21 mouse cellular contexts compared by ENCODE assay signal in the genomic region with DNA sequence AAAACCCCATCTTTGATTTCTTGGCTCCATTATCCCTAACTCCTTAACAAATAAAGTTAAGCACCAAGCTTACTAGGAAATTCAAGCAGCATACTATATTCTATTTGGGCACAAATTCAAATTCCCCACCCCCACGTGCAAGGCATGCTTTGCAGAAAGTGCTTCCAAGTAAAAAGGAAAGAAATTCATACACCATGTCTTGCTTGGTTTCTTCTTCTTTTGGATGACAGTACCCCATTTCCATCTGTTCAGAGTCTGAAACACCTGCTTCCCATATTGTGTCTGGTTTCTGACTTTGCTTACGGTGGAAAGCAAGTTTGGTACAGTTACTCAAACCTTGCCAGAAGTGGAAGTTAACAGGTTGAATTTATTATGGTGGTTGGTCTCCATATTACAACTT.
DNase-seq lines count a peak whose midpoint lies in the region; ATAC-seq and TF ChIP-seq lines count a peak whose summit lies in the region.
"Had no signal": no experiment of that assay in that cellular context is flagged by ENCODE, and none has a peak within 500 bp of the region (broad histone marks: within the 10 kb centered on the region; RNA-seq: fewer than 3 reads in every experiment).

No protein-coding gene starts in this region.

- no peak for ATAC-seq in forebrain, embryonic 14.5 days
- peak; percentile 54 for ATAC-seq in forebrain, postnatal 0 days
- no peak for ATAC-seq in heart, embryonic 12.5 days (ENCODE audit: insufficient number of reproducible peaks, low FRiP score)
- ATAC-seq: CD4-positive, CD25-positive, alpha-beta regulatory T cell, adult 4 months had no signal

- no peaks in the 10 kb centered on the region for H3K36me3 ChIP-seq in forebrain, embryonic 14.5 days (ENCODE audit: control insufficient read depth, insufficient read depth, low read length)
- no peaks in the 10 kb centered on the region for H3K36me3 ChIP-seq in forebrain, embryonic 10.5 days (replicated peaks)
- no peaks in the 10 kb centered on the region for H3K36me3 ChIP-seq in forebrain, postnatal 0 days (ENCODE audit: insufficient read depth)
- H3K36me3 ChIP-seq in heart, embryonic 12.5 days = no peaks in the 10 kb centered on the region
- H3K36me3 ChIP-seq: embryonic facial prominence, embryonic 12.5 days; heart, embryonic 10.5 days; hindbrain, embryonic 15.5 days; neural tube, embryonic 12.5 days had no signal

- WGBS in forebrain, embryonic 14.5 days = 75% methylated on average over 2 of the region's 2 CpGs
- 92% methylated on average over 2 of the region's 2 CpGs for WGBS in forebrain, embryonic 10.5 days
- 61% methylated on average over 2 of the region's 2 CpGs for WGBS in forebrain, postnatal 0 days
- WGBS in heart, embryonic 12.5 days = 78% methylated on average over 2 of the region's 2 CpGs

- no peak overlapping the region for H3K4me2 ChIP-seq in forebrain, embryonic 14.5 days (ENCODE audit: low read length)
- H3K4me2 ChIP-seq in forebrain, postnatal 0 days (ENCODE audit: low read depth) = no peak overlapping the region
- no peak overlapping the region for H3K4me2 ChIP-seq in heart, embryonic 12.5 days
- H3K4me2 ChIP-seq: embryonic facial prominence, embryonic 12.5 days; hindbrain, embryonic 15.5 days; neural tube, embryonic 12.5 days had no signal

- no peak overlapping the region for H3K4me3 ChIP-seq in forebrain, embryonic 14.5 days (ENCODE audit: low read depth, low read length)
- no peak overlapping the region for H3K4me3 ChIP-seq in forebrain, embryonic 10.5 days
- no peak overlapping the region for H3K4me3 ChIP-seq in left cerebral cortex, adult 2 months
- no peak overlapping the region for H3K4me3 ChIP-seq in forebrain, postnatal 0 days (ENCODE audit: low read depth, low read length)
- H3K4me3 ChIP-seq in heart, embryonic 12.5 days = no peak overlapping the region
- H3K4me3 ChIP-seq: embryonic facial prominence, embryonic 12.5 days; erythroblast, embryonic 14.5 days; heart, embryonic 10.5 days; hindbrain, embryonic 15.5 days; neural tube, embryonic 12.5 days had no signal

- H3K9me3 ChIP-seq in forebrain, embryonic 14.5 days (replicated peaks; ENCODE audit: control insufficient read depth, low read length) = no peaks in the 10 kb centered on the region
- H3K9me3 ChIP-seq in forebrain, embryonic 10.5 days = no peaks in the 10 kb centered on the region
- H3K9me3 ChIP-seq in forebrain, postnatal 0 days (ENCODE audit: low read length) = no peaks in the 10 kb centered on the region
- H3K9me3 ChIP-seq in heart, embryonic 12.5 days (replicated peaks) = no peaks in the 10 kb centered on the region
- H3K9me3 ChIP-seq: embryonic facial prominence, embryonic 12.5 days; heart, embryonic 10.5 days; hindbrain, embryonic 15.5 days; neural tube, embryonic 12.5 days had no signal

- DNase-seq in forebrain, embryonic 14.5 days (ENCODE audit: low spot score) = peak; percentile 60
- no peak for DNase-seq in forebrain, embryonic 10.5 days (ENCODE audit: extremely low spot score, low spot score)
- peak; percentile 14 to 73 for DNase-seq in left cerebral cortex, postnatal 25 days (ENCODE audit: low spot score in 2 of 2)
- DNase-seq in left cerebral cortex, adult 2 months (ENCODE audit: extremely low spot score in 1 of 2, low spot score in 2 of 2) = no peak
- peak; percentile 76 for DNase-seq in forebrain, postnatal 0 days
- no peak for DNase-seq in thymus, postnatal 4 days
- DNase-seq: adrenal gland, postnatal 36 days; cerebellum, adult 18-20 months; cerebellum, postnatal 14 days; gastrocnemius, postnatal 10 days; kidney, adult 2 months; lung, postnatal 4 days; midbrain, embryonic 14.5 days had no signal

- intact Hi-C loops in left cerebral cortex, postnatal 25 days (cut with DNase I) = no loop called here
- intact Hi-C loops in left cerebral cortex, adult 2 months (cut with DNase I) = no loop called here

- no peaks in the 10 kb centered on the region for H3K4me1 ChIP-seq in forebrain, embryonic 14.5 days (ENCODE audit: control insufficient read depth, insufficient read depth, low read length)
- H3K4me1 ChIP-seq in forebrain, embryonic 10.5 days = no peaks in the 10 kb centered on the region
- no peaks in the 10 kb centered on the region for H3K4me1 ChIP-seq in forebrain, postnatal 0 days (ENCODE audit: insufficient read depth)
- no peaks in the 10 kb centered on the region for H3K4me1 ChIP-seq in heart, embryonic 12.5 days (replicated peaks)
- H3K4me1 ChIP-seq: embryonic facial prominence, embryonic 12.5 days; heart, embryonic 10.5 days; hindbrain, embryonic 15.5 days; neural tube, embryonic 12.5 days had no signal

- H3K27ac ChIP-seq in forebrain, embryonic 14.5 days (ENCODE audit: low read depth, low read length) = no peak overlapping the region
- no peak overlapping the region for H3K27ac ChIP-seq in forebrain, embryonic 10.5 days
- no peak overlapping the region for H3K27ac ChIP-seq in left cerebral cortex, adult 2 months
- no peak overlapping the region for H3K27ac ChIP-seq in forebrain, postnatal 0 days (ENCODE audit: low read depth, low read length)
- H3K27ac ChIP-seq in heart, embryonic 12.5 days (ENCODE audit: poor library complexity, severe bottlenecking) = no peak overlapping the region
- H3K27ac ChIP-seq: embryonic facial prominence, embryonic 12.5 days; heart, embryonic 10.5 days; hindbrain, embryonic 15.5 days; kidney, postnatal 0 days; neural tube, embryonic 12.5 days had no signal

- H3K9ac ChIP-seq in forebrain, embryonic 14.5 days (ENCODE audit: low read length) = no peak overlapping the region
- no peak overlapping the region for H3K9ac ChIP-seq in forebrain, postnatal 0 days
- H3K9ac ChIP-seq in heart, embryonic 12.5 days = no peak overlapping the region
- H3K9ac ChIP-seq: embryonic facial prominence, embryonic 12.5 days; hindbrain, embryonic 15.5 days; neural tube, embryonic 12.5 days had no signal

- H3K27me3 ChIP-seq in forebrain, embryonic 14.5 days (replicated peaks; ENCODE audit: control insufficient read depth, insufficient read depth, low read length) = no peaks in the 10 kb centered on the region
- H3K27me3 ChIP-seq in forebrain, embryonic 10.5 days (ENCODE audit: poor library complexity, severe bottlenecking) = no peaks in the 10 kb centered on the region
- no peaks in the 10 kb centered on the region for H3K27me3 ChIP-seq in forebrain, postnatal 0 days (ENCODE audit: insufficient read depth, low read length)
- H3K27me3 ChIP-seq in heart, embryonic 12.5 days (replicated peaks) = no peaks in the 10 kb centered on the region
- H3K27me3 ChIP-seq: embryonic facial prominence, embryonic 12.5 days; hindbrain, embryonic 15.5 days; neural tube, embryonic 12.5 days had no signal

- no peak for TF ChIP-seq CTCF in left cerebral cortex, adult 2 months (IDR thresholded peaks at IDR 0.05)
- TF ChIP-seq CTCF in forebrain, postnatal 0 days (IDR thresholded peaks at IDR 0.05; ENCODE audit: low read depth) = no peak

Comparison
In these comparisons a context has a peak if more than half of its experiments do, and no peak if none do; other contexts are left out.
1. DNase-seq: peak in forebrain, embryonic 14.5 days (single experiment), left cerebral cortex, postnatal 25 days (2 of 2) and forebrain, postnatal 0 days (single experiment); none in forebrain, embryonic 10.5 days (single experiment), left cerebral cortex, adult 2 months (0 of 2) and thymus, postnatal 4 days (single experiment).